Mouse (Mus musculus) limb, embryonic 12.5 days (tissue): ENCODE data around the gene Mast2. TPM values are rescaled to one million over a fixed set of nuclear protein-coding genes. Genes with fewer than 3 reads are reported as not detected.

Source experiments
- polyA plus RNA-seq: library from polyadenylated mRNA; unstranded; fragments of >200 nt; fragmentation: Nextera tagmentation; extraction: Ambion mirVana; gene quantifications from 2 replicates; pipeline ENCODE4 v1.2.1, GENCODE M21; 2016

Gene Mast2
- polyA plus RNA-seq, 1 experiment from 2014 or later = 22.0 TPM

Other genes starting within 250 kb of the Mast2 start
- 45.2 and 50.7 TPM in 2 replicates for gene Pik3r3, start 242.6 kb downstream of the Mast2 start, polyA plus RNA-seq
- 19.0 and 19.2 TPM in 2 replicates for gene Ipp, start 43.4 kb upstream of the Mast2 start, polyA plus RNA-seq
- gene Tmem69, start 91.8 kb upstream of the Mast2 start, polyA plus RNA-seq = 20.5 and 23.6 TPM in 2 replicates
- 33.3 and 35.7 TPM in 2 replicates for gene Gpbp1l1, start 93.5 kb upstream of the Mast2 start, polyA plus RNA-seq
- gene Ccdc17, start 132.5 kb upstream of the Mast2 start, polyA plus RNA-seq = 2.4 and 2.5 TPM in 2 replicates
- 322 and 325 TPM in 2 replicates for gene Nasp, start 163.8 kb upstream of the Mast2 start, polyA plus RNA-seq
- 634 and 637 TPM in 2 replicates for gene Akr1a1, start 187.5 kb upstream of the Mast2 start, polyA plus RNA-seq
- gene Prdx1, start 221.4 kb upstream of the Mast2 start, polyA plus RNA-seq = 1,153 and 1,285 TPM in 2 replicates
- gene Mmachc, start 244.2 kb upstream of the Mast2 start, polyA plus RNA-seq = 25.2 and 27.9 TPM in 2 replicates
- 27.1 and 27.5 TPM in 2 replicates for gene Ccdc163, start 244.3 kb upstream of the Mast2 start, polyA plus RNA-seq